Mouse (Mus musculus) embryonic facial prominence, embryonic 12.5 days (tissue): ENCODE measurements around the gene Ube2m. TPM values are rescaled to one million over a fixed set of nuclear protein-coding genes. Genes with fewer than 3 reads are reported as not detected.

Experiments
- ATAC-seq: fragments of 200-750 bp; cut with Nextera tagmentation; 2 replicates; pipeline ENCODE4 v1.8.0; 2017; ENCODE audit not compliant: insufficient number of reproducible peaks, insufficient read depth, low FRiP score, low TSS enrichment
- H3K27ac ChIP-seq: fragments of 300-500 bp; sonication (generic); 2 replicates; pipeline ENCODE4 v1.5.1; 2016; ENCODE audit warnings: mild to moderate bottlenecking
- H3K27me3 ChIP-seq: fragments of 300-500 bp; sonication (generic); 2 replicates; pipeline ENCODE4 v1.6.1; 2016; ENCODE audit warnings: mild to moderate bottlenecking, moderate library complexity
- H3K36me3 ChIP-seq: fragments of 300-500 bp; sonication (generic); 2 replicates; pipeline ENCODE4 v1.6.1; 2016; ENCODE audit warnings: mild to moderate bottlenecking
- H3K4me1 ChIP-seq: fragments of 300-500 bp; sonication (generic); 2 replicates; pipeline ENCODE4 v1.6.1; 2016
- H3K4me2 ChIP-seq: fragments of 300-500 bp; sonication (generic); replicated peaks from 2 replicates; pipeline ENCODE4 v1.6.1; 2016; ENCODE audit warnings: mild to moderate bottlenecking, moderate library complexity
- H3K4me3 ChIP-seq: fragments of 300-500 bp; sonication (generic); 2 replicates; pipeline ENCODE4 v1.5.1; 2016; ENCODE audit warnings: mild to moderate bottlenecking
- H3K9ac ChIP-seq: fragments of 300-500 bp; sonication (generic); 2 replicates; pipeline ENCODE4 v1.6.1; 2016; ENCODE audit warnings: mild to moderate bottlenecking, moderate library complexity
- H3K9me3 ChIP-seq: fragments of 300-500 bp; sonication (generic); 2 replicates; pipeline ENCODE4 v1.6.1; 2016; ENCODE audit warnings: mild to moderate bottlenecking, moderate library complexity
- whole genome bisulfite sequencing: fragments of 180-500 bp; shearing (Covaris S2); methylation state at CpG from one replicate; pipeline ENCODE4 v1.1.7; 2016; 5-methylcytosine and 5-hydroxymethylcytosine counted together
- polyA plus RNA-seq: library from polyadenylated mRNA; unstranded; fragments of >200 nt; fragmentation: Nextera tagmentation; extraction: Ambion mirVana; gene quantifications from 2 replicates; pipeline ENCODE4 v1.2.1, GENCODE M21; 2016

Gene Ube2m
- polyA plus RNA-seq, 1 experiment from 2014 or later, result 166 TPM

GRCm38 (mm10) chr7:13013671-13014070 is 24.4 kb downstream of the Ube2m start:
- Histone ChIP-seq H3K4me1 (peaks cover 9% of the 10 kb centered on the region; the same call in 1 of the 2 replicates), H3K9ac (no peak overlapping the region), H3K4me3 (no peak overlapping the region), H3K27me3 (no peaks in the 10 kb centered on the region), H3K36me3 (no peaks in the 10 kb centered on the region), H3K27ac (no peak overlapping the region), H3K4me2 (no peak overlapping the region), H3K9me3 (no peaks in the 10 kb centered on the region)
- ATAC-seq, result no peak
- WGBS, result 59% methylated on average over 4 of the region's 4 CpGs

GRCm38 (mm10) chr7:13010005-13010908 is 27.8 kb downstream of the Ube2m start, which contains the start of gene Zbtb45:
TSS of gene Zbtb45 (minus strand) at chr7:13010034.
- Histone ChIP-seq H3K36me3 (peaks cover 25% of the 10 kb centered on the region), H3K9me3 (no peaks in the 10 kb centered on the region), H3K27me3 (peaks cover 15% of the 10 kb centered on the region), H3K4me3 (peak within 1 kb of the TSS; percentile 65), H3K9ac (peak within 1 kb of the TSS; percentile 87), H3K4me2 (peak within 1 kb of the TSS; percentile 75), H3K4me1 (peaks cover 22% of the 10 kb centered on the region), H3K27ac (peak within 1 kb of the TSS; percentile 97)
- 18% methylated on average over 26 of the region's 26 CpGs for WGBS
- no peak for ATAC-seq

- WGBS, result under 1% methylated on average over 42 of the region's 42 CpGs
- H3K9ac ChIP-seq, result peak overlapping the region; percentile 87
These were observed 28.7 kb downstream of the Ube2m start for GRCm38 (mm10) chr7:13009143-13010004.

DNA sequence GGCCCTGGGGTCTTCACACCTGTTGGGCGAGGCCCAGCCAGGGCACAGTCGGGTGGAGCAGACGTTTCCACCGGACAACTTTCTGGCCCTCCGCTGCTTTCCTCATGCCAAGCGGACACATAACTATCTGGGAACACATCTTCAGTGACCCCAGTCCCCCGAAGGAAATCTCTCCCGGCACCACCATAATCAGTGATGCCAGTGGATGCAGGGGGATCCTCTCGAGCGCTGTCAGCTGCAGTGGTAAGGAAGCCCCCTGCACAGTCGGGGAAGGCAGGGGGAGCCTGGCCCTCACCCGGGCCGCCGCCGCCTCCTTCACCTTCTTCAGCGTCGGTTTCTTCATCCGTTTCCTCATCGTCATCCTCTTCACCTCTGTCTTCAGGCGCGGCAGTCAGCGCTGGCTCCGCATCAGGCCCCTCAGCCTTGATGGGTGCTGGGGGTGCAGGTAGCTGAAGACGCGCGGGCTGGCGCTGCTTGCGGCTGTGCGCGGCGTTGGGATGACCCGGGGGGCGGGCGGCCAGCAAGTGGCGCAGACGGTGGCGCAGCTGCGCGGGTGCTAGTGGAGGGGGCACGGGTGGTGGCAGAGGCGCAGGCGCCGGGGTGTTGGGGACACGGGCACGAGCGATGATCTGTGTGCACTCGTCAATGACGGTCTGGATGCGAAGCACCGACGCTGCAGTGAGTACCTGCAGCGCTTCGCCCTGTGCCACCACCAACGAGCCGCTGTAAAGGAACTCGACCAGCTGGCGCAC is 30.6 kb downstream of the Ube2m start:
- no peak for ATAC-seq
- Histone ChIP-seq H3K4me1 (peaks cover 22% of the 10 kb centered on the region), H3K9ac (peak overlapping the region; percentile 42), H3K27ac (no peak overlapping the region), H3K4me3 (peak overlapping the region; percentile 12; the same call in 1 of the 2 replicates), H3K9me3 (no peaks in the 10 kb centered on the region), H3K4me2 (peak overlapping the region; percentile 75), H3K36me3 (peaks cover 31% of the 10 kb centered on the region), H3K27me3 (peaks cover 15% of the 10 kb centered on the region)
- WGBS, result 42% methylated on average over 57 of the region's 57 CpGs

More at GRCm38 (mm10) chr7:13009143-13010004, 28.7 kb downstream of the Ube2m start:
- Histone ChIP-seq H3K36me3 (peaks cover 31% of the 10 kb centered on the region), H3K4me1 (peaks cover 22% of the 10 kb centered on the region), H3K4me2 (peak overlapping the region; percentile 75), H3K27me3 (peaks cover 15% of the 10 kb centered on the region), H3K4me3 (peak overlapping the region; percentile 65), H3K9me3 (no peaks in the 10 kb centered on the region), H3K27ac (peak overlapping the region; percentile 97)
- peak; percentile 87 for ATAC-seq

GRCm38 (mm10) chr7:13006531-13006930 is 31.5 kb downstream of the Ube2m start:
- H3K27me3 ChIP-seq, result peaks cover 15% of the 10 kb centered on the region
- no peak overlapping the region for H3K4me2 ChIP-seq
- no peak overlapping the region for H3K9ac ChIP-seq
- WGBS, result 84% methylated on average over 10 of the region's 10 CpGs
- H3K9me3 ChIP-seq, result no peaks in the 10 kb centered on the region
- no peak for ATAC-seq
- H3K4me1 ChIP-seq, result peaks cover 22% of the 10 kb centered on the region
- H3K36me3 ChIP-seq, result peaks cover 31% of the 10 kb centered on the region
- no peak overlapping the region for H3K4me3 ChIP-seq
- no peak overlapping the region for H3K27ac ChIP-seq

GRCm38 (mm10) chr7:13006011-13006410 is 32.1 kb downstream of the Ube2m start:
- Histone ChIP-seq H3K36me3 (peaks cover 31% of the 10 kb centered on the region), H3K9ac (no peak overlapping the region), H3K4me1 (peaks cover 22% of the 10 kb centered on the region), H3K4me3 (no peak overlapping the region), H3K27me3 (peaks cover 15% of the 10 kb centered on the region), H3K27ac (no peak overlapping the region), H3K9me3 (no peaks in the 10 kb centered on the region), H3K4me2 (no peak overlapping the region)
- ATAC-seq, result no peak
- 88% methylated on average over 17 of the region's 17 CpGs for WGBS

DNA sequence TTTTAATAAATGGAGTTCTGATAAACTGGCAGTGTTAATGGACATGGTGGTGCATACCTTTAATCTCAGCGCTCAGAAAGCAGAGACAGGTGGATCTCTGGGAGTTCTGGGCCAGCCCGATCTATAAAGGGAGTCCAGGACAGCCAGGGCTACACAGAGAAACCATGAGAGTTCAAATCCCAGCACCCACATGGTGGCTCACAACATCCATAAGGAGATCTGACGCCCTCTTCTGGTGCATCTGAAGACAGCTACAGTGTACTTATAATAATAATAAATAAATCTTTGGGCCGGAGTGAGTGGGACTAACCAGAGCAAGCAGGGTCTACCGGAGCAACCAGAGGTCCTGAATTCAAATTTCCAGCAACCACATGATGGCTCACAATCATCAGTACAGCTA is 34.7 kb downstream of the Ube2m start:
- peaks cover 15% of the 10 kb centered on the region for H3K27me3 ChIP-seq
- ATAC-seq, result no peak
- no peak overlapping the region for H3K9ac ChIP-seq
- H3K27ac ChIP-seq, result no peak overlapping the region
- 76% methylated on average over 5 of the region's 5 CpGs for WGBS
- H3K4me2 ChIP-seq, result no peak overlapping the region
- no peaks in the 10 kb centered on the region for H3K9me3 ChIP-seq
- H3K36me3 ChIP-seq, result peaks cover 31% of the 10 kb centered on the region
- no peak overlapping the region for H3K4me3 ChIP-seq
- H3K4me1 ChIP-seq, result peaks cover 11% of the 10 kb centered on the region

DNA sequence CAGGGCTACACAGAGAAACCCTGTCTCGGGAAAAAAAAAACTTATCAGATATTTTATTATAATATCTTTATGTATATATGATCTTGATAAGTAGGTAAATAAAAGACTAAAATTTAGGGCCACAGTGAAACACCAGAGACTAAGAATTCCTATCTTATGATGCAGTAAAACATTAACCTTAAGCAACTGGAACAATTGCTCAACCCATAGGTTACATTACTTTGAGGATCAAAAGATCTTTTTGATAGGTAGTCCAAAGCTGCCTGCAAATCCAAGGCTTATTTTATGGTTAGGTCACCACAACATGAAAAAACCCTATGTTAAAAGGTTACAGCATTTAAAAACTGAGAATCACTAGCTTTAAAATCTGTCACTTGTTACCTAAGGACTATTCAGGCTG is 36.5 kb downstream of the Ube2m start:
- Histone ChIP-seq H3K4me3 (no peak overlapping the region), H3K27ac (no peak overlapping the region), H3K9me3 (no peaks in the 10 kb centered on the region), H3K4me1 (no peaks in the 10 kb centered on the region), H3K27me3 (no peaks in the 10 kb centered on the region), H3K9ac (no peak overlapping the region), H3K36me3 (peaks cover 16% of the 10 kb centered on the region), H3K4me2 (no peak overlapping the region)
- ATAC-seq, result no peak
- 87% methylated on average over 1 of the region's 1 CpGs for WGBS

DNA sequence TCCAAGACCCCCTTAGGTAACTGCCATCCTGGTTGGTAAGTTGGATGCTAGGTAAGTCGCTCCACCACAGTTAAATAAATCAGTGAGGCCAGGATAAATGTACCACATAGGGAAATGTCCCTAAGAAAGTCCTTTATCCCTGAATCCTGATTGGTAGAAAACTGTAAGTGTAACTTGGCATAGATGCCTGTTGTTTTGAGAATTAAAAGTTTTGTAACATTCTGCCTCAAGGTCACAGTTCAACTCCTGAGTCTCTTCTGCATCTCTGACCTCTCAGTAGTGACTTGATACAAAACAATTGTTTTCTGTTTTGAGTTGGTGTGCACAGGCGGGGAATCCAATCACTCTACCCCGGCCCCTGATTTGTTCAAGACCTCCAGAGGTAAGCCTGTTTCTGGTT is 39.2 kb downstream of the Ube2m start, which contains the start of gene Trim28:
Trim28 (plus strand) TSS at position 264 of the 400 bp plus-strand sequence.
- Histone ChIP-seq H3K9me3 (no peaks in the 10 kb centered on the region), H3K4me1 (no peaks in the 10 kb centered on the region), H3K4me2 (no peak within 1 kb of the TSS), H3K27ac (no peak within 1 kb of the TSS), H3K36me3 (no peaks in the 10 kb centered on the region), H3K27me3 (no peaks in the 10 kb centered on the region), H3K9ac (no peak within 1 kb of the TSS), H3K4me3 (no peak within 1 kb of the TSS)
- ATAC-seq, result no peak
- WGBS, result 74% methylated on average over 3 of the region's 3 CpGs

GRCm38 (mm10) chr7:12998053-12998452 is 40.0 kb downstream of the Ube2m start, which contains the start of gene Slc27a5:
TSS of gene Slc27a5 (minus strand) at chr7:12998192.
- ATAC-seq, result no peak

GRCm38 (mm10) chr7:12997230-12997629 is 40.8 kb downstream of the Ube2m start:
- Histone ChIP-seq H3K9ac (no peak overlapping the region), H3K36me3 (no peaks in the 10 kb centered on the region), H3K9me3 (no peaks in the 10 kb centered on the region), H3K27me3 (no peaks in the 10 kb centered on the region), H3K27ac (no peak overlapping the region), H3K4me3 (no peak overlapping the region), H3K4me1 (no peaks in the 10 kb centered on the region), H3K4me2 (no peak overlapping the region)
- 63% methylated on average over 5 of the region's 5 CpGs for WGBS
- ATAC-seq, result no peak

More at GRCm38 (mm10) chr7:12998053-12998452, 40.0 kb downstream of the Ube2m start, which contains the start of gene Slc27a5:
- Histone ChIP-seq H3K4me2 (no peak within 1 kb of the TSS), H3K4me3 (no peak within 1 kb of the TSS), H3K9me3 (no peaks in the 10 kb centered on the region), H3K4me1 (no peaks in the 10 kb centered on the region), H3K27me3 (no peaks in the 10 kb centered on the region), H3K36me3 (no peaks in the 10 kb centered on the region), H3K27ac (no peak within 1 kb of the TSS), H3K9ac (no peak within 1 kb of the TSS)
- 77% methylated on average over 5 of the region's 5 CpGs for WGBS
